ENCODE assay signal across 23 mouse cellular contexts in the genomic region with DNA sequence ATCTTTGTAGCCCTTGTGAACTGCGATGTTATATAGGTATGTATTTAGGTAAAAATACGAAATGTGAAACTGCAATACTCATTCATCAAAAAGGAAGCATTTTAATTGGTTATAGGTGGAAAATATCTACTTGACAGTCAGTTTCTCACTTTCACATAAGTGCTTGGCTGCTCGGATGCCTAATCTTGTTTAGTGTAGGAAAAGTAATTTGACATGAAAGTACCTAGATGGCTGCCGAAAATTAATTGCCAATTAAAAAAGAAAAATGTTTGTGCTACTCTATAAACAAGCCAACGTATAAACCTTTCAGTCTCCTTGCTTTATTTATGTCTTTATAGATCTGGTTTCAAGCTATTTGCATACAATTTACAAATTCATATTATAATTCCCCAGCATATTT.
DNase-seq lines count a peak whose midpoint lies in the region; ATAC-seq and TF ChIP-seq lines count a peak whose summit lies in the region.
"Had no signal": no experiment of that assay in that cellular context is flagged by ENCODE, and none has a peak within 500 bp of the region (broad histone marks: within the 10 kb centered on the region; RNA-seq: fewer than 3 reads in every experiment).

No protein-coding gene starts in this region.

- H3K4me2 ChIP-seq in forebrain, embryonic 14.5 days (ENCODE audit: low read length): no peak overlapping the region
- H3K4me2 ChIP-seq in forebrain, embryonic 15.5 days (replicated peaks): no peak overlapping the region
- H3K4me2 ChIP-seq in neural tube, embryonic 15.5 days: no peak overlapping the region

- H3K4me1 ChIP-seq in forebrain, embryonic 14.5 days (ENCODE audit: control insufficient read depth, insufficient read depth, low read length): no peaks in the 10 kb centered on the region
- H3K4me1 ChIP-seq in forebrain, embryonic 15.5 days: no peaks in the 10 kb centered on the region
- no peaks in the 10 kb centered on the region for H3K4me1 ChIP-seq in neural tube, embryonic 15.5 days

- peak; percentile 67 for DNase-seq in forebrain, embryonic 14.5 days (ENCODE audit: low spot score)
- peak; percentile 72 for DNase-seq in brain, embryonic 14.5 days (ENCODE audit: low read depth)
- peak; percentile 15 for DNase-seq in retina, embryonic 14.5 days (ENCODE audit: low spot score)
- peak; percentile 62 for DNase-seq in retina, postnatal 1 day
- no peak for DNase-seq in spleen, adult 12 weeks (ENCODE audit: low spot score)
- DNase-seq: adrenal gland, adult 2 months; adrenal gland, adult 8-10 months; adrenal gland, postnatal 10 days; adrenal gland, postnatal 14 days; adrenal gland, postnatal 25 days; adrenal gland, postnatal 36 days; B cell, adult 2 months; cerebellum, adult 11 months; cerebellum, adult 11-12 months; cerebellum, adult 18-20 months had no signal

- no peak overlapping the region for H3K4me3 ChIP-seq in forebrain, embryonic 14.5 days (ENCODE audit: low read depth, low read length)
- H3K4me3 ChIP-seq in forebrain, embryonic 15.5 days: no peak overlapping the region
- H3K4me3 ChIP-seq in neural tube, embryonic 15.5 days (replicated peaks): no peak overlapping the region

- no peaks in the 10 kb centered on the region for H3K9me3 ChIP-seq in forebrain, embryonic 14.5 days (replicated peaks; ENCODE audit: control insufficient read depth, low read length)
- no peaks in the 10 kb centered on the region for H3K9me3 ChIP-seq in forebrain, embryonic 15.5 days
- no peaks in the 10 kb centered on the region for H3K9me3 ChIP-seq in neural tube, embryonic 15.5 days (replicated peaks)
- H3K9me3 ChIP-seq: G1E had no signal

- no peak overlapping the region for H3K9ac ChIP-seq in forebrain, embryonic 14.5 days (ENCODE audit: low read length)
- H3K9ac ChIP-seq in forebrain, embryonic 15.5 days (replicated peaks): no peak overlapping the region
- H3K9ac ChIP-seq in neural tube, embryonic 15.5 days (replicated peaks): no peak overlapping the region

- 44% methylated on average over 5 of the region's 5 CpGs for WGBS in forebrain, embryonic 14.5 days
- WGBS in forebrain, embryonic 15.5 days: 45% methylated on average over 5 of the region's 5 CpGs
- WGBS in neural tube, embryonic 15.5 days: 62% methylated on average over 5 of the region's 5 CpGs

- no peak for TF ChIP-seq CTCF in brain, embryonic 14.5 days (IDR thresholded peaks at IDR 0.05; ENCODE audit: borderline replicate concordance, extremely low read depth, insufficient read depth, insufficient read length)

- peak; percentile 34; the same call in 1 of the 2 replicates for ATAC-seq in forebrain, embryonic 14.5 days
- no peak for ATAC-seq in forebrain, embryonic 15.5 days (replicated peaks)
- no peak for ATAC-seq in megakaryocyte-erythroid progenitor cell, adult 5-6 weeks (replicated peaks; ENCODE audit: low FRiP score, low TSS enrichment, poor library complexity, severe bottlenecking)
- ATAC-seq in neural tube, embryonic 15.5 days (ENCODE audit: low FRiP score): no peak
- ATAC-seq: activated CD4-positive, CD25-positive, alpha-beta regulatory T cell, adult 4 months; CD4-positive, CD25-positive, alpha-beta regulatory T cell, adult 4 months; Patski had no signal

- no peaks in the 10 kb centered on the region for H3K27me3 ChIP-seq in forebrain, embryonic 14.5 days (replicated peaks; ENCODE audit: control insufficient read depth, insufficient read depth, low read length)
- H3K27me3 ChIP-seq in forebrain, embryonic 15.5 days: no peaks in the 10 kb centered on the region
- H3K27me3 ChIP-seq in neural tube, embryonic 15.5 days (replicated peaks): no peaks in the 10 kb centered on the region
- H3K27me3 ChIP-seq: CH12.LX, Patski had no signal

- no peak overlapping the region for H3K27ac ChIP-seq in forebrain, embryonic 14.5 days (ENCODE audit: low read depth, low read length)
- no peak overlapping the region for H3K27ac ChIP-seq in forebrain, embryonic 15.5 days (replicated peaks)
- no peak overlapping the region for H3K27ac ChIP-seq in neural tube, embryonic 15.5 days (replicated peaks)

- no peaks in the 10 kb centered on the region for H3K36me3 ChIP-seq in forebrain, embryonic 14.5 days (ENCODE audit: control insufficient read depth, insufficient read depth, low read length)
- no peaks in the 10 kb centered on the region for H3K36me3 ChIP-seq in forebrain, embryonic 15.5 days
- H3K36me3 ChIP-seq in neural tube, embryonic 15.5 days: no peaks in the 10 kb centered on the region
- H3K36me3 ChIP-seq: G1E had no signal

- no peak for TF ChIP-seq POLR2A in brain, embryonic 14.5 days (IDR thresholded peaks at IDR 0.05; ENCODE audit: borderline replicate concordance, extremely low read depth, insufficient read depth, insufficient read length, poor library complexity, severe bottlenecking)
